Mouse (Mus musculus) layer of hippocampus, adult 9-10 months (tissue): ENCODE measurements around the gene Ninj2.
"Not testable (repeated sequence)": the region's sequence is repeated elsewhere in the genome, so short reads cannot be mapped to it uniquely, and the experiment has no call there.

Experiments
- DNase-seq: peaks from one replicate; pipeline ENCODE4 v3.0.0; 2022; ENCODE audit warnings: low spot score

The Ninj2 gene

DNA sequence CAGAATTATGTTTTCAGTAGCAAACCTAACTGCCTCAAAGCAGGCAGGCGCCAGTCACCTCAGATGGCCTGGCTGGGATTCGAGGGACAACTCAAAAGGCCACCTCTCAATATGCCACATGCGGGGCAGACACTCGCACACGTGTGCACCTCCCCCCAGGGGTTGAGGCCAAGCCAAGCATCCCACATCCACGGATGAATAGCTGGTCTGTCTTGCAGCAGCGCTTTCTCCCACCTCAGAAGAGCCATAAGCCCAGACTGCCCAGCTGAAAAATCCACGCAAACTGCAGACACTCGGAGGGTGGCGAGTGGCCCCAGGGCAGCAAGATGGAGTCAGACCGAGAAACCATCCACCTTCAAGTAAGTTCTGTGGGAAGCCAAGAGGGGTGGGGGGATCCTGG is at the start of gene Ninj2:
Gene Ninj2, plus strand, starts transcription at position 251 of the 400 bp plus-strand sequence.
- no peak for DNase-seq

GRCm38 (mm10) chr6:120045406-120045805 is 47.7 kb upstream of the Ninj2 start:
- no peak for DNase-seq

- no peak for DNase-seq
These were observed 45.4 kb upstream of the Ninj2 start for GRCm38 (mm10) chr6:120047705-120048292.

- DNase-seq = no peak
These were observed 38.7 kb upstream of the Ninj2 start for GRCm38 (mm10) chr6:120054412-120054811.

DNA sequence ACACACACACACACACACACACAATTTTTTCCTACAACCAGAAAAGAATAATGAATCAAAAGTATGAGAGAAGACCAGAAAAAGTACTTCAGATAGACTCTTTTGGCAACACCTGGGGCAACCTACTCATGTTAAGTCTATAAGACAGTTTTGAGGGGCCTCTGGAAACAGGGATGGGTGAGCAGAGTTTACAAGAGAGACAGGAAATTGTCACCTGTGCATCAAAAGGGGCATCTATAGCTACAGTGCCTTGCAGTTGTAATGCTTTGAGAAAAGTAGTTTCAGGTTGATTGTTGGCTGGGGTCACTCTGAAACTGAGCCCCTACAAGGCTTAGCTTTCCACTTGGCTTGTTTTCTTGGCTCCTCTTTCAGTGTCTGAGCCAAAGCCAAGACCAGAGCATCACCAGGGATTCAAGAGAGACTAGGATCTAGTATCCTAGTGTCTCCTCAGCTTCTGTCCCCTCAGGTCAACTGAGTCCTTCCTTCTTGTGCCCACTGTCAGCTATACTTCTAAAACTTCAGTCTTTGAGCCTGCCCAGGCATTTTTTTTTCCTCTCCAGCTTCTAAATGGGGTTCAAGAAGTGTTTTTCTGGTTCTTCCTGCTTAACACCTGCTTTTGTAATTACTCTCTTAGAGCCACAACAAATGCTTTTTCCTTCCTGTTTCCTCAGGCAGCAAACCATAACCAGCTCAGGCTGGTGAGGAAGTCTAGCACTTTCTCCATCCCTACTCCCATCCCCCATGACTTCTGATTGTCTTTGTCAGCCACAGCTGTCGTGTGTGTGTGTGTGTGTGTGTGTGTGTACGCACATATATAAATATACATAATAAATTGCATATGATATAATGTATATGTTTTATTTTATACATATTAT is 37.2 kb upstream of the Ninj2 start:
- no peak for DNase-seq

DNA sequence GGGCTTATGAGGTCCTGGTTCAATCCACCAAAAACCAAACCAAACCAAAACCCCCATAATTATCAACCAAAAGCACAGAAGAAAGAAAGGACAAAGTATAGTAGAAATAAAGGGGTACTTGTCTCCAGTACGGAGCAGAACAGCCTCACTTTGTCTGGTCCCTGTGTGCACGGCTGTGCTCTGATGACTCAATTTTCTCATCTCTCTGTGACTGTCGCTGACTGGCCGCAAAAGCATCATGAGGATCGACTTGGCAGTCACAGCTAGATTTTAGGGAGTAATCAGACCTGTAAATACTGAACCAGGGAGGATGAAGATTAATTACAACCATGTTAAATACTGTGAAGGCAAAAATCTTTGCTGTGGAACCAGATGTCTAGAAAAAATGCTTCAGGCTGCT is 30.2 kb upstream of the Ninj2 start:
- DNase-seq = peak; percentile 10

DNA sequence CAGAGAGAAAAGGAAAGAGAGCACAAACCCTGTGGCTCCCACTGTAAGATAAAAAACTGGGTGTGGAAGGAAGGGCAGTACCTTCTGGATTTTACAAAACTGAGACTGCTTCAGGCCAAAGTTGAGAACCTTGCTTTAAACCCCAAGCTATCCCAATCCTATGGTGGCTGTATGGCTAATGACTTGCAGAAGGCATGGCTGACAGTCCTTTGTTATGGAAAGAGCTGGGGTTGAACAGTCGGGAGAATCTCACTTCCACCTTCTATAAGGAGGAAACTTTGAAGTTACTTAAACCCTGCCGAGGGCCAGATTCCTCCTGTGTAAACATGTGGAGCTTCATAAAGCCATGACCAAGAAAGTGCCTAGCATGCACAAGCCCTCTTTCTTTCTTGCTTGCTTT is 28.5 kb upstream of the Ninj2 start:
- DNase-seq = no peak

DNA sequence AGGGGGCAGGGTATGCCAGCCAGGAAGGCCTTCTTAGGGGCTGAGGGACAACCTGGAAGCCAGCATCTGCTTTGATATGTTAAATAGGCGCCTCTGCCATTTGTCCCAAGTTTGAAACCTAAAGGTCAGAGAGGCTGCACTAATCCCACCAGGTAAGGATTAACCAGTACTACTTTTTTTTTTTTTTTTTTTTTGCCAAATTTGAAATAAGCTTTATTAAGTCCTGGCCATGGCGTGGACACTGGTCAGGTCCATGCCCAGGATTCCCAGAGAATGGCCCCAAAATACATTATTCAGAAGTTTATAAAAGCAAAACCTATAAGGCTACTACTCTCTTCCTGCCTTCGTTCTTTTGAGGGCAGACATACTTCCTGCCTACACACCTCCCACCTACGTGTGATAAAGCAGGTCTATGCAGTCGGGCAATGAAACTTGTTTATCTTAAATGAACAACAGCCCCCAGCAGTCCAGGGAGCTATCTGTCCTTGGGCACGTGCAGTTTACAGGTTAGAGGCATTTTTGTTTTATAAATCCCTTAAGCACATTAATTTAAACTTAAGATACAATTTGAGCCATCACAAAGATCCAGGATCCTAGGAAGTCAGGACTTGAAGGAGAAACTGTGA is 27.5 kb upstream of the Ninj2 start:
- DNase-seq = no peak

GRCm38 (mm10) chr6:120069546-120069945 is 23.6 kb upstream of the Ninj2 start:
- no peak for DNase-seq

- no peak for DNase-seq
These were observed 20.5 kb upstream of the Ninj2 start for GRCm38 (mm10) chr6:120072630-120073029.

- no peak for DNase-seq
These were observed 16.3 kb upstream of the Ninj2 start for GRCm38 (mm10) chr6:120076619-120077450.

- no peak for DNase-seq
These were observed 13.6 kb upstream of the Ninj2 start for GRCm38 (mm10) chr6:120079547-120079946.

GRCm38 (mm10) chr6:120081516-120081915 is 11.6 kb upstream of the Ninj2 start:
- DNase-seq = no peak

GRCm38 (mm10) chr6:120082251-120082950 is 10.7 kb upstream of the Ninj2 start:
- DNase-seq = no peak

DNA sequence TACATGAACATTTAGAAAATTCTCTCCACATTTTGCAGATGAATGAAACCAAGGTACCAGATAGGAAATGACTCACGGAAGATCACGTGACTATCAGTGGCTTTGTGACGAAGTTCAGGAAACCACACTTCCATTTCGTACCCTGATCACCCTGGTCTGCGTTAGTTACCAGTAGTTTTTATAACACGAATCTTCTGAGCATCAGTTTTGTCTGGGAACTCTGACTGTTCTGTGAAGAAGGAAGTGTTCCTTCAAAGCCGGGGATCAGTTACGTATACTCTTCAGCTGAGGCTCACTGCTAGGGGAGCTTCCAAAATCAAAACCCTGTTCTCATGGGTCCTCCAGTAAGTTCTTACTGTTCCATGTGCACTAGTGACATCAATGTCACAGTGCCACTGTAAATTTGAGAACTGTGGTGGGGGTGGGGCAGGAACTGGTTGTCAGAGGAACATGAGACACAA is 10.2 kb upstream of the Ninj2 start:
- no peak for DNase-seq

GRCm38 (mm10) chr6:120083442-120083841 is 9.7 kb upstream of the Ninj2 start:
- DNase-seq = no peak

DNA sequence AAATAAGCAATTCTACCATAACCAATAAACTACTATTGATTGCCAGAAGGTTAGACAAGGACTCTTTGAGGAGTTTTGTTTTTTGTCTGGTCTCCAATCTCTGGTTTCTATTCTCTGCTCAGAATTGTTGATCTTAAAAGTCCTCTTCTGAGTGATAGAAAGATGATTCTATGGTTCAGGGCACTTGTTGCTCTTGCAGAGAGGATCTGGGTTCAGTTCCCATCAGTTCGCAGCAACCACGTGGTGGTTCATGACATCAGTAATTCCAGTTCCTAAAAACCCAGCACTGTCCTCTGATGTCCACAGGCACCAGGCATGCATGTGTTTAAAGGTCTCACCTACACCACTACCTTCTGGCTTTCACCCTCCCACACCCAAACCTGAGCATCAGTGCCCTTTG is 8.2 kb upstream of the Ninj2 start:
- no peak for DNase-seq

GRCm38 (mm10) chr6:120085832-120086231 is 7.3 kb upstream of the Ninj2 start:
- no peak for DNase-seq

DNA sequence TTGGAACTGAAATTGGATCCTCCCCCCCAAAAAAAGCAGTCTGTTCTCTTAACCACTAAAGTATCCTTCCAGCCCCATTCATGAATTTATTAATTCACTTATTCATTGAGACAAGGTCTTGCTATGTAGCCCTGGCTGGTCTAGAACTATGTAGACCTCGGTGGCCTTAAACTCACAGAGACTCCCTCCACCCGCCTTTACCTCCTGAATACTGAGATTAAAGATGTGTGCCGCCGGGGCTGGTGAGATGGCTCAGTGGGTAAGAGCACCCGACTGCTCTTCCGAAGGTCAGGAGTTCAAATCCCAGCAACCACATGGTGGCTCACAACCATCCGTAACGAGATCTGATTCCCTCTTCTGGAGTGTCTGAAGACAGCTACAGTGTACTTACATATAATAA is 6.1 kb upstream of the Ninj2 start:
- DNase-seq = not testable (repeated sequence)

DNA sequence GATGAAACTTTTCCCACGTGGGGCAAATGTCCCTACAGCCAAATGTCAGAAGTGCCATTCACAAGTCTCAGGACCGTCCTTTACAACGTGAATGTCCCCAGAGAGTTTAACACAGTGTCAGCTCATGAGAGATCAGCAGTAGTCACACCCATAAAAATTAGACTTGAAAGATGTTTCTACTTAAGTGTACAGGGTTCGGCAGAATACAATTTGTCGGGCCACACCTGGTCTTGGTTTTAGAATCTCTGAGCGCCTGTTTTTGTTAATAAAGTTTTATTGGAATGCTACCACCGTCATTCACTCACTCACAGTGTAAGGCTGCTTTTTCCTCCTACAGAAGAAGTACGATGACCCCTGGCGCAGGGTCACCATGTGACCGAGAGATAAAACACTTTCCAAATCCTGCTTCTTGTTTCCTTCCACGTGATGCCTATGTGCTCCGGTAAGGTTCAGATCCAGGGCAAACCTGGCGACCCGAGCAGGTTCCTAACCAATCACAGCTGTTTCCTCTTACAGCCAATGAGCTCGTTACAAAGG is 2.4 kb upstream of the Ninj2 start:
- DNase-seq = no peak

DNA sequence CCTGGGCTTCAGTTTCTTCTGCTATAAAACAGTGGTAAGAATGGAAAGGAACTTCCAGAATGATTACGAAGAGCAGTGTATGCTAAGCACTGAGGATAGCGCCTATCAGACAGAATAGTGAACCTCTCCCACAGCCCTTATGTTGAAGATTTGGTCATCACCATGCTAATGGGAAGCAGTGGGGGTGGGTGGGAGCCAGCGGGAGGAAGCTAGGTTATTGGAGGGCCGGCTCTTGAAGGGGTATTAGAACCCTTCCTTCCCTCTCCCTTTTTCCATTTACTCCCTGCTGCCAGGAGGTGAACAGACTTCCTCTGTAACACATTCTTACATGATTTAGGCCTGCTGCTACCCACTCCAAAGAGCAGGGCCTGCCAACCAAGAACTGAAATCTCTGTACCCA is 1.2 kb upstream of the Ninj2 start:
- DNase-seq = no peak
